Mouse (Mus musculus): ENCODE measurements around the gene Sephs2. TPM values are rescaled to one million over a fixed set of nuclear protein-coding genes. Genes with fewer than 3 reads are reported as not detected.

Sephs2 gene
- polyA plus RNA-seq, 1 experiment = not detected

DNA sequence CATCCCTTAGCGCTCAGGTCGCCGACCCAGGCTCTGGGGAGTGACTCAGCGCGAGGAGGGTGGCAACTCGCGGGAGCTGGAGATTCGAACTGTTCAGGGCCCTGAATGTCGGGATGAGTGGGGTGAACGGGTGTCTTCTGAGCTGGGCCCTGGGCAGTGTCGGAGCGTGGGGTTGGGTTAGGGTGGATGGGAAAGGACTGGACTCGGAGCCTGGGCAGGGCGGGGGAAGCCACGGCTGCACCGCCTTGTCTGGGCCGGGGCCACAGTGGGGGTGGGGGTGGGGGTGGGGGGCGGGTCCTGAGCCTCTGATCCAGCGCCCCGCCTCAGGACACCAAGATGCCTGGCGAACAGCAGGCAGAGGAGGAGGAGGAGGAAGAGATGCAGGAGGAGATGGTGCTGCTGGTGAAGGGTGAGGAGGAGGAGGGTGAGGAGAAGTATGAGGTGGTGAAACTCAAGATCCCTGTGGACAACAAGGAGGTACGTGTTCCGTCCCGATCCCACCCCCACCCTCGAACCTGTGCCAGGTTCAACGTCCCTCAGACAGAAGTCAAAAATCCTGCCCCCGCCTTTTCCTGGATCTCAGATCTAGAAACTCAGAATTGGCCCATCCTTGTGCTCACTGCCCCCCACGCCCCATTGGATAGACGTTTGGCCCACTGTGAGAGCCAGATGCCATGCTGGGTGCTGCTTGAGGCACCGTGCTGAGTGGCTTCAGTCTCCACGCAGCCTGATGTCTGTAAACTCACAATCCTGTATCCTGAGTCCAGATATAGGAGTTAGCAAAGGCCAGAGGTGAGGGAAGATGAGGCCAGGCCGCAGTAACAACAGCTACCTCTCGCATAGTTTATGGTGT lies 29.0 kb downstream of the Sephs2 start:
- peak overlapping the region; percentile 73 for H3K4me3 ChIP-seq (ENCODE audit: insufficient read depth, low read depth, low read length)
- peaks cover 14% of the 10 kb centered on the region for H3K4me1 ChIP-seq (ENCODE audit: control insufficient read depth, insufficient read depth, low read length)
- no peak for TF ChIP-seq CTCF (IDR thresholded peaks at IDR 0.05; ENCODE audit: insufficient read depth, low read depth, low read length)
- no peak; the same call in 1 of the 2 replicates for TF ChIP-seq POLR2A (IDR thresholded peaks at IDR 0.05; ENCODE audit: insufficient read depth, low read depth, low read length)
- WGBS = 6% methylated on average over 29 of the region's 33 CpGs
- H3K27ac ChIP-seq (ENCODE audit: insufficient read depth, low read depth, low read length) = peak overlapping the region; percentile 81

- Histone ChIP-seq H3K4me3 (ENCODE audit: insufficient read depth, low read depth, low read length) (peak within 1 kb of the TSS; percentile 73), H3K4me1 (ENCODE audit: control insufficient read depth, insufficient read depth, low read length) (peaks cover 14% of the 10 kb centered on the region), H3K27ac (ENCODE audit: insufficient read depth, low read depth, low read length) (peak within 1 kb of the TSS; percentile 81)
- WGBS = under 1% methylated on average over 56 of the region's 56 CpGs
- TF ChIP-seq POLR2A (IDR thresholded peaks at IDR 0.05; ENCODE audit: insufficient read depth, low read depth, low read length) (peak; percentile 56), CTCF (IDR thresholded peaks at IDR 0.05; ENCODE audit: insufficient read depth, low read depth, low read length) (peak; percentile 10; the same call in 1 of the 2 replicates)
Measured at GRCm38 (mm10) chr7:127243870-127244657, 29.8 kb downstream of the Sephs2 start, which contains the start of gene Zfp771. Gene Zfp771 (plus strand): TSS chr7:127244274.

DNA sequence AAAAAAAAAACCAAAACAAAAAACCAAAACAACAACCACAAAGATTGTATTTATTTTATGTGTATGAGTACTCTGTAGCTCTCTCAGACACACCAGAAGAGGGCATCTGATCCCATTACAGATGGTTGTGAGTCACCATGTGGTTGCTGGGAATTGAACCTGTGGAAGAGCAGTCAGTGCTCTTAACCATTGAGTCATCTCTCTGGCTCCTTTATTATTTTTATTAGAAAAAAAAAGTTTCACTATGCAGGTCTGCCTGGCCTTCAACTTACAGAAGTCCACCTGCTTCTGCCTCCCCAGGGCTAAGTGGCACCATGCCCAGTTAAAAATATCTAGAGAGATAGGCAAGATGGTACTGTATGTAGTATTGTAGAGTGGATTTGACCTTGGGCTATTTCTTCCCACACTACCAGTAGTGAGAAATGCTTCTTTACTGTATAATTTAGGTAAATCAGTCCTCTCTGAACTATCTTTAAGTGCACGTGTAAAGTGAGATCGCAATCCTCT lies 30.4 kb downstream of the Sephs2 start:
- Histone ChIP-seq H3K4me1 (ENCODE audit: control insufficient read depth, insufficient read depth, low read length) (peaks cover 14% of the 10 kb centered on the region), H3K4me3 (ENCODE audit: insufficient read depth, low read depth, low read length) (peak overlapping the region; percentile 73), H3K27ac (ENCODE audit: insufficient read depth, low read depth, low read length) (peak overlapping the region; percentile 61)
- TF ChIP-seq CTCF (IDR thresholded peaks at IDR 0.05; ENCODE audit: insufficient read depth, low read depth, low read length) (no peak), POLR2A (IDR thresholded peaks at IDR 0.05; ENCODE audit: insufficient read depth, low read depth, low read length) (no peak)
- WGBS = 14% methylated on average over 2 of the region's 2 CpGs

DNA sequence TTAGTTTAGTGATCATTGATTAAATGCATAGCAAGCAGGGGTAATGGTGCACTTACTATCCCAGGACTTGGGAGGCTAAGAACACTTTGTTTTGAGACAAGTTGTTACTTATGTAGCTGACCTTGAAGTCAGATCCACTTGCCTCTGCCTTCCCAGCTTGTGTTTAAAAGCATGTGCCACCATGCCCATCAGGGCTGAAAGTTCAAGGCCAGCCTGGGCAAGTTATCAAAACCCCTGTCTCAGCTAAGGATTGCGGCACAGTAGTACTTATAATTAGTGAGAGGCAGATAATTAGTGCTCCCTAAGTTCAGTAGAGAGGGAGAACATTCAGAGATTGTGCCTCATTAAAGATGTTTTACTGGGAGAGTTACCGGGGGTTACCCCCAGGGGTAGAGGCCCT lies 39.1 kb downstream of the Sephs2 start:
- Histone ChIP-seq H3K27ac (ENCODE audit: insufficient read depth, low read depth, low read length) (no peak overlapping the region), H3K4me1 (ENCODE audit: control insufficient read depth, insufficient read depth, low read length) (peaks cover 11% of the 10 kb centered on the region), H3K4me3 (ENCODE audit: insufficient read depth, low read depth, low read length) (no peak overlapping the region)
- WGBS = 52% methylated on average over 2 of the region's 2 CpGs
- TF ChIP-seq CTCF (IDR thresholded peaks at IDR 0.05; ENCODE audit: insufficient read depth, low read depth, low read length) = no peak
- no peak for TF ChIP-seq POLR2A (IDR thresholded peaks at IDR 0.05; ENCODE audit: insufficient read depth, low read depth, low read length)

DNA sequence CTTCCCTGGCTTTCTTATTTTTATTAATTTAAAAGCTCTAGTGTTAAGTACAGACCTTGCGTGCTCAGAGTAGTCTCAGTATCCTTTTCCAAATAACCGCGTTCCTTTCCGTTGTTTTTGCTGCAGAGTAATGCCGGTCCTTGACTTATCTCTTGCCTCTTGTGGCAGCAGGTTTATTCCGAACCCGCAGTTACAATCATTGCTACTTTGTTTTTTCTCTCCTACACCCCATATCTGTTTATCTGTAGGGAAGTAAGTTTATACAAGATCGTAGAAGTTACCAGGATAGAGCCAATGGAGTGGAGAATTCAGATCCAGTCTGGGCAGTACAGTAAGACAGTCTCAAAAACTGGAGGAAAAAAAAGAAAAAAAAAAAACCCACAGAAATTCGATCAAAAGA lies 40.1 kb downstream of the Sephs2 start:
- H3K27ac ChIP-seq (ENCODE audit: insufficient read depth, low read depth, low read length) = no peak overlapping the region
- peak overlapping the region; percentile 86 for H3K4me3 ChIP-seq (ENCODE audit: insufficient read depth, low read depth, low read length)
- peaks cover 11% of the 10 kb centered on the region for H3K4me1 ChIP-seq (ENCODE audit: control insufficient read depth, insufficient read depth, low read length)
- TF ChIP-seq POLR2A (IDR thresholded peaks at IDR 0.05; ENCODE audit: insufficient read depth, low read depth, low read length) (no peak), CTCF (IDR thresholded peaks at IDR 0.05; ENCODE audit: insufficient read depth, low read depth, low read length) (no peak)
- 3% methylated on average over 9 of the region's 9 CpGs for WGBS

- TF ChIP-seq CTCF (IDR thresholded peaks at IDR 0.05; ENCODE audit: insufficient read depth, low read depth, low read length) (no peak), POLR2A (IDR thresholded peaks at IDR 0.05; ENCODE audit: insufficient read depth, low read depth, low read length) (no peak)
- Histone ChIP-seq H3K27ac (ENCODE audit: insufficient read depth, low read depth, low read length) (peak overlapping the region; percentile 3; the same call in 1 of the 2 replicates), H3K4me3 (ENCODE audit: insufficient read depth, low read depth, low read length) (peak overlapping the region; percentile 86), H3K4me1 (ENCODE audit: control insufficient read depth, insufficient read depth, low read length) (peaks cover 11% of the 10 kb centered on the region)
- WGBS = under 1% methylated on average over 27 of the region's 27 CpGs
Measured at GRCm38 (mm10) chr7:127233368-127233749, 40.5 kb downstream of the Sephs2 start.

GRCm38 (mm10) chr7:127232622-127233367 lies 41.1 kb downstream of the Sephs2 start, which contains the start of the genes Zfp553 and Sept1:
Gene Zfp553 (plus strand): TSS chr7:127233061.
Gene Sept1 (minus strand): TSS chr7:127233130.
- Histone ChIP-seq H3K4me1 (ENCODE audit: control insufficient read depth, insufficient read depth, low read length) (peaks cover 11% of the 10 kb centered on the region), H3K4me3 (ENCODE audit: insufficient read depth, low read depth, low read length) (peak within 1 kb of the TSS; percentile 86), H3K27ac (ENCODE audit: insufficient read depth, low read depth, low read length) (peak within 1 kb of the TSS; percentile 86)
- under 1% methylated on average over 64 of the region's 64 CpGs for WGBS
- TF ChIP-seq POLR2A (IDR thresholded peaks at IDR 0.05; ENCODE audit: insufficient read depth, low read depth, low read length) (peak; percentile 55; the same call in 1 of the 2 replicates), CTCF (IDR thresholded peaks at IDR 0.05; ENCODE audit: insufficient read depth, low read depth, low read length) (no peak)

Measured in olfactory bulb, adult 2 months (tissue).